16 mouse cellular contexts compared by ENCODE assay signal in genomic region chr2:167821186-167821585, GRCm38 (mm10).
"Had no signal": no experiment of that assay in that cellular context is flagged by ENCODE, and none has a peak within 500 bp of the region (broad histone marks: within the 10 kb centered on the region; RNA-seq: fewer than 3 reads in every experiment).

No protein-coding gene starts in this region.

- H3K36me3 ChIP-seq: intestine, embryonic 15.5 days; kidney, embryonic 15.5 days; limb, embryonic 15.5 days; midbrain, embryonic 10.5 days; neural tube, embryonic 15.5 days had no signal

- H3K4me2 ChIP-seq: intestine, embryonic 15.5 days; kidney, embryonic 15.5 days; limb, embryonic 15.5 days; neural tube, embryonic 15.5 days had no signal

- H3K9ac ChIP-seq: intestine, embryonic 15.5 days; kidney, embryonic 15.5 days; limb, embryonic 15.5 days; liver, embryonic 14.5 days; neural tube, embryonic 15.5 days had no signal

- ATAC-seq: hindbrain, postnatal 0 days; intestine, embryonic 15.5 days had no signal

- H3K9me3 ChIP-seq: intestine, embryonic 15.5 days; kidney, embryonic 15.5 days; limb, embryonic 15.5 days; midbrain, embryonic 10.5 days; neural tube, embryonic 15.5 days had no signal

- DNase-seq: kidney, adult 2 months; kidney, postnatal 14 days; midbrain, embryonic 14.5 days; right cerebral cortex, adult 18-20 months; right cerebral cortex, postnatal 25 days; thymus, adult 2 months; thymus, postnatal 25 days had no signal

- H3K4me3 ChIP-seq: intestine, embryonic 15.5 days; kidney, embryonic 15.5 days; left cerebral cortex, adult 2 months; limb, embryonic 15.5 days; midbrain, embryonic 10.5 days; myocyte; neural tube, embryonic 15.5 days had no signal

- H3K27ac ChIP-seq: hindbrain, postnatal 0 days; intestine, embryonic 15.5 days; kidney, embryonic 15.5 days; left cerebral cortex, adult 2 months; limb, embryonic 15.5 days; liver, embryonic 14.5 days; midbrain, embryonic 10.5 days; neural tube, embryonic 15.5 days had no signal

- H3K27me3 ChIP-seq: intestine, embryonic 15.5 days; kidney, embryonic 15.5 days; limb, embryonic 15.5 days; neural tube, embryonic 15.5 days had no signal
